Mouse (Mus musculus) heart, adult 2 months (tissue): ENCODE data around the gene Dcbld2.

Source experiments
- CTCF ChIP-seq: fragments of 200-600 bp; IDR thresholded peaks from 2 replicates; pipeline ENCODE4 v1.8.1; 2022; ENCODE audit warnings: antibody characterized with exemption, mild to moderate bottlenecking, moderate library complexity
- EP300 ChIP-seq: fragments of 200-500 bp; IDR thresholded peaks from 2 replicates; pipeline ENCODE4 v1.6.1; 2011; ENCODE audit warnings: low read depth, low read length, control low read depth; ENCODE audit not compliant: insufficient read depth
- POLR2A ChIP-seq: fragments of 200-500 bp; IDR thresholded peaks from 2 replicates; pipeline ENCODE4 v1.6.1; 2011; ENCODE audit warnings: mild to moderate bottlenecking, low read depth, low read length, control low read depth; ENCODE audit not compliant: insufficient read depth

DNA sequence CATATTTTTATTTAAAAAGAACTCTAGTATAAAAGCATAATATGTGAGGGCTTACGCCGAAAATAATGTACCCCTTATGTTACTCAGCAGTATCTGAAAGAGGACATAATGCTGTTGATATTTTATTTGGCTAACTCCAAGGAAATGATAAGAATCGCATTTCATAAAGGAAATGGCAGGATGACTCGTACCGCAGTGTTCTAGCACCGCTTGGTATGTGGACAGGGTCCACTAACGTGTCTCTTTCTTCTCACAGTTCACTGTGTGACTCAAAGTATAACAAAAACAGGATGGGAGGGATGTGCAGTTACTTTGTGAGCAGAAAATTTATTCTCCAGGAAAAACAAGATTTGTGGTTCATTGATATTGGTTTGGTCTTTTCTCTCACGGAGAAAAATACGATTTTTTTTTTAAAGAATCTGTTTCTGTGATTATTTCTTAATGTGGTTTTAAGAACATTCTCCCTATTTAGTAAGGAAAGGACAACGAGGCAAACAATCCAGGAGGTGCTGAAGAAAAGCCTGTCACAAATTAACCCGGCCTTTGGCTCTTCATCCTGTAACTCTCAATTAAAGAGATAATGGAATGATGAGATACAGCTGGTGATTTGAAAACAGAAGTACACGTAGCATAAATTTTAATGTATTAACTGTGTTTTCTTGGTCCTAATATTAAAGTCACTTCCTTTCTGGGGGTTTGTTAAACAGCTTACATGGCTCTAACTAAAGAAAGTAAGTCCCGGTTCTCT lies 30.3 kb upstream of the Dcbld2 start:
- TF ChIP-seq POLR2A (no peak), CTCF (no peak), EP300 (no peak)
